Mouse (Mus musculus) hindbrain, embryonic 15.5 days (tissue): ENCODE results near the gene Serpina6. TPM values are rescaled to one million over a fixed set of nuclear protein-coding genes. Genes with fewer than 3 reads are reported as not detected.

Experiments
- polyA plus RNA-seq: library from polyadenylated mRNA; unstranded; fragments of >200 nt; fragmentation: Nextera tagmentation; extraction: Ambion mirVana; gene quantifications from 2 replicates; pipeline ENCODE4 v1.2.1, GENCODE M21; 2015

The Serpina6 gene
- polyA plus RNA-seq, 1 experiment from 2014 or later: 0.48 TPM

Other genes with a start within 250 kb of the Serpina6 start
- gene 9330161L09Rik, start 249.4 kb downstream of the Serpina6 start, polyA plus RNA-seq: 0.97 and 1.3 TPM in 2 replicates
- 158 and 171 TPM in 2 replicates for gene Ddx24, start 231.4 kb downstream of the Serpina6 start, polyA plus RNA-seq
- 14.4 and 18.4 TPM in 2 replicates for gene Ifi27, start 223.0 kb downstream of the Serpina6 start, polyA plus RNA-seq
- 5.6 and 13.0 TPM in 2 replicates for gene Ifi27l2a, start 213.5 kb downstream of the Serpina6 start, polyA plus RNA-seq
- gene Ifi27l2b, start 200.0 kb downstream of the Serpina6 start, polyA plus RNA-seq: not detected in 2 replicates
- gene Ppp4r4, start 124.9 kb downstream of the Serpina6 start, polyA plus RNA-seq: 2.8 and 2.9 TPM in 2 replicates
- 0.08 TPM in 1 of 2 replicates, not detected in the other for gene Serpina10, start 25.8 kb downstream of the Serpina6 start, polyA plus RNA-seq
- gene Serpina16, start 18.9 kb upstream of the Serpina6 start, polyA plus RNA-seq: not detected in 2 replicates
- gene Serpina1f, start 38.3 kb upstream of the Serpina6 start, polyA plus RNA-seq: not detected in 2 replicates
- gene Serpina1d, start 116.4 kb upstream of the Serpina6 start, polyA plus RNA-seq: 0.10 TPM in 1 of 2 replicates, not detected in the other
- 1.5 TPM in 1 of 2 replicates, not detected in the other for gene Serpina1b, start 173.2 kb upstream of the Serpina6 start, polyA plus RNA-seq
- gene Serpina1a, start 206.3 kb upstream of the Serpina6 start, polyA plus RNA-seq: 0.80 TPM in 1 of 2 replicates, not detected in the other
- gene Serpina1c, start 247.7 kb upstream of the Serpina6 start, polyA plus RNA-seq: 0.19 TPM in 1 of 2 replicates, not detected in the other